Mouse (Mus musculus) forebrain, postnatal 0 days (tissue): ENCODE data around the gene Fam43b. TPM values are rescaled to one million over a fixed set of nuclear protein-coding genes. Genes with fewer than 3 reads are reported as not detected.

Experiments used
- ATAC-seq: fragments of 200-750 bp; cut with Nextera tagmentation; 2 replicates; pipeline ENCODE4 v1.8.0; 2017; ENCODE audit warnings: mild to moderate bottlenecking, moderate library complexity
- DNase-seq: peaks from one replicate; pipeline ENCODE4 v3.0.0-alpha.2; 2015
- H3K27ac ChIP-seq: fragments of 300-500 bp; sonication (generic); 2 replicates; pipeline ENCODE4 v1.5.1; 2014; ENCODE audit warnings: low read depth, mild to moderate bottlenecking, antibody characterized with exemption, low read length, moderate library complexity, mixed read lengths
- H3K27me3 ChIP-seq: fragments of 300-500 bp; sonication (generic); 2 replicates; pipeline ENCODE4 v1.6.1; 2014; ENCODE audit warnings: mild to moderate bottlenecking, low read length, mixed read lengths; ENCODE audit not compliant: insufficient read depth
- H3K36me3 ChIP-seq: fragments of 300-500 bp; sonication (generic); 2 replicates; pipeline ENCODE4 v1.6.1; 2014; ENCODE audit warnings: mild to moderate bottlenecking, moderate library complexity; ENCODE audit not compliant: insufficient read depth
- H3K4me1 ChIP-seq: fragments of 300-500 bp; sonication (generic); 2 replicates; pipeline ENCODE4 v1.6.1; 2014; ENCODE audit warnings: antibody characterized with exemption; ENCODE audit not compliant: insufficient read depth
- H3K4me2 ChIP-seq: fragments of 300-500 bp; sonication (generic); 2 replicates; pipeline ENCODE4 v1.6.1; 2014; ENCODE audit warnings: low read depth, mild to moderate bottlenecking, moderate library complexity
- H3K4me3 ChIP-seq: fragments of 300-500 bp; sonication (generic); 2 replicates; pipeline ENCODE4 v1.5.1; 2014; ENCODE audit warnings: low read depth, low read length, mixed read lengths
- H3K9ac ChIP-seq: fragments of 300-500 bp; sonication (generic); 2 replicates; pipeline ENCODE4 v1.6.1; 2014; ENCODE audit warnings: mild to moderate bottlenecking
- H3K9me3 ChIP-seq: fragments of 300-500 bp; sonication (generic); 2 replicates; pipeline ENCODE4 v1.6.1; 2016; ENCODE audit warnings: low read length
- CTCF ChIP-seq: sonication (generic); IDR thresholded peaks from 2 replicates; pipeline ENCODE4 v1.5.1; 2016; ENCODE audit warnings: antibody characterized with exemption, control low read depth, low read depth
- WGBS: fragments of 180-500 bp; shearing (Covaris S2); extraction: QIAGEN DNeasy Blood & Tissue Kit; methylation state at CpG from one replicate; pipeline ENCODE4 v1.1.7; 2014; 5-methylcytosine and 5-hydroxymethylcytosine counted together
- polyA plus RNA-seq: library from polyadenylated mRNA; unstranded; fragments of >200 nt; fragmentation: Nextera tagmentation; extraction: Ambion mirVana; gene quantifications from 2 replicates; pipeline ENCODE4 v1.2.1, GENCODE M21; 2015
- total RNA-seq: library from RNA; depleted of rRNA; stranded (reverse); fragments of >200 nt; gene quantifications from 2 replicates; pipeline ENCODE4 v1.2.3, GENCODE M21; 2014; rRNA removed

Gene Fam43b
- total and polyA plus RNA-seq, 2 experiments from 2014 or later: 14.7 to 22.6 TPM

DNA sequence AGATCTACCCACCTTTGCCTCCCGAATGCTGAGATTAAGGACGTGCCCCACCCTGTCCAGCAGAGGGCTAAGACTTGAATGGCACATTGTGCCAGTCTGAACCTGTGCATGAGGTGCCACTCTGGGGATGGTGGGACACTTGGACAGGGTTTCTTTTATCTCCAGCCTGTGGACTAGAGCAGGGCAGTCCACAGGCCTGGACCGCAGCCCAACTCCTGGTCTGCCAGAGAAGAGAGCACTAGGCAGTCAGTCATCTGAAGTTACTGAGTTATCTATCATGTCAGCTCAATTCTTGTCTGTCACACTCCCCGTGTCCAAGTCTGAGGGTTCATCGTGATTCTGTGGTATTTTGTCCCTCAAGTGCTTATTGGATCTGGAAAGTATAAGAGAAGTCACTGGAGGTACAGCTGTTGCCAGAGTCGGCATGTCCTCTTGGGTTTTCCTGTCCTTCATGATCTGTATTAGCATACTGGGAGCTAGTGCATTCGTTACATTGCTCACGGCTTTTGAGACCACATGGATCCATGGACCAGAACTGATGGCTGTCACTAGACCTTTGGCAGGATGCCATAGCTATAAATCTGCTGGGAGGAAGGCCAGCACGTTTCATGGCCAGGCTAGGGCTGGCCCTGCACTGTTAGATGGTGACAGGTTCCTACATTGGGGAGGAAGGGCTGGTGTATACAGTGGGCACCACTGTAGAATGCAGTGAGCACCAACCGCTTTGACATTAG lies 42.7 kb downstream of the Fam43b start:
- TF ChIP-seq CTCF: no peak
- no peak overlapping the region for H3K9ac ChIP-seq
- WGBS: 72% methylated on average over 10 of the region's 10 CpGs
- H3K4me3 ChIP-seq: no peak overlapping the region
- no peak overlapping the region for H3K4me2 ChIP-seq
- H3K9me3 ChIP-seq: 0 out of 2 replicates have a peak, but pooled peaks cover 6% of the 10 kb centered on the region
- H3K27me3 ChIP-seq: no peaks in the 10 kb centered on the region
- no peaks in the 10 kb centered on the region for H3K36me3 ChIP-seq
- H3K27ac ChIP-seq: no peak overlapping the region
- ATAC-seq: no peak
- DNase-seq: no peak
- no peaks in the 10 kb centered on the region for H3K4me1 ChIP-seq

DNA sequence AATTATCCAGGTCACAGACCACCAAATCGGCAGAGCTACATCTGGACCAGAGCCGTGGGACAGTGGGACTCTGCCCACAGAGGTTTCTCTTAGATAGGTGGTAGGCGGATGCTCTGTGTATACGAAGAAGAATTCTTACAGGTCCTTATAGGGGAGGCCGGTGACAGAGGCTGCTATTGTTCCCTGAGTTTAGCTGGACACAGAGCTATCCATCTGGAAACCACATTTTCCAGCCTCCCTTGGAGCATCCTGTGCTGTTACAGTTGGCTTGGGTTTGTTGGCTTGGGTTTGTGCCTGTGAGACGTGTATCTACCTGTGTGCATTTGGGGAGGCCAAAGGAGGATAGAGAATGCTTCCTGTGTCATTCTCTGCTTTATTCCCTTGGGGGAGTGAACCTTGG lies 43.6 kb downstream of the Fam43b start:
- Histone ChIP-seq H3K9ac (no peak overlapping the region), H3K27me3 (no peaks in the 10 kb centered on the region), H3K4me2 (no peak overlapping the region), H3K36me3 (no peaks in the 10 kb centered on the region), H3K9me3 (0 out of 2 replicates have a peak, but pooled peaks cover 6% of the 10 kb centered on the region), H3K4me1 (no peaks in the 10 kb centered on the region), H3K27ac (no peak overlapping the region), H3K4me3 (no peak overlapping the region)
- no peak for ATAC-seq
- TF ChIP-seq CTCF: no peak
- 85% methylated on average over 6 of the region's 6 CpGs for WGBS
- DNase-seq: no peak

DNA sequence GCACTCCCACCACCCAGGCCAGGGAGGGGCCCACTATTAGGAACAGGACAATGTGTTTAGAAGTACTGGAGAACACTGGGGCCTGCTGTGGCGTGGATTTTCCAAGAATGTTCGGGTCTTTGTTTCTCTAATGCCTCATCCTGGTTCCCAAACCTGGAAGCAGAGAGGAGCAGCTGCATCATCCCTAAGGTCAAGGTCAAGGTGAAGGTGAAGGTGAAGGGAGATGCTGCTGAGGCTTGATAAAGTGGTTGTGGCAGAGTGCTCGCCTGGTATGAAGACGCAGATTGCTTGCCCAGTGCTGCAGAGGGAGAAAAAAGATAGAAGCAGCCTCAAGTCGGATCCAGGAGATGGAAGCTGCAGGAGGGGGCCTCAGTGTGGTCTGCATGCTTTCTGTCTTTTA lies 44.5 kb downstream of the Fam43b start:
- 86% methylated on average over 5 of the region's 5 CpGs for WGBS
- no peaks in the 10 kb centered on the region for H3K27me3 ChIP-seq
- no peak overlapping the region for H3K9ac ChIP-seq
- no peak for DNase-seq
- no peak overlapping the region for H3K27ac ChIP-seq
- no peak overlapping the region for H3K4me3 ChIP-seq
- H3K36me3 ChIP-seq: no peaks in the 10 kb centered on the region
- 0 out of 2 replicates have a peak, but pooled peaks cover 6% of the 10 kb centered on the region for H3K9me3 ChIP-seq
- H3K4me1 ChIP-seq: no peaks in the 10 kb centered on the region
- no peak for TF ChIP-seq CTCF
- no peak for ATAC-seq
- no peak overlapping the region for H3K4me2 ChIP-seq

DNA sequence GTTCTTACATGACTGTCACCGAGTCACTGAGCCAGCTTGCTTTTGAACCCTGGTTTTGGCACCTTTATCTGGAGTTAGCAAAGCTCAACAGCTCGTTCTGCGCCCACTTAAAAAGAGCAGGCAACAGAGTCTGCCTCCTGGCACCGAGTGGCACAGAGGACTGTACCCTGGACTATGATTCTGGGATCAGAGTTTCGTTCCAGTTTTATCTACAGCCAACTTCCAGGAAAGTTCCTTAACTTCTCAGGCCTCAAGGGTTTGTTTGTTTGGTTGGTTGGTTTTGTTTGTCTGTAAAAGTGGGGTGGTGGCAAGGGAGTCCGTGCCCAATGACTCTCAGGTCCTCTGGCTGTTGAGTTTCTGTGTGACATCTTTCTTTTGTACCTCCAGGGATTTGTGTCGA lies 47.6 kb downstream of the Fam43b start:
- Histone ChIP-seq H3K27me3 (no peaks in the 10 kb centered on the region), H3K27ac (no peak overlapping the region), H3K4me1 (no peaks in the 10 kb centered on the region), H3K4me2 (no peak overlapping the region), H3K9ac (no peak overlapping the region), H3K4me3 (no peak overlapping the region), H3K9me3 (0 out of 2 replicates have a peak, but pooled peaks cover 6% of the 10 kb centered on the region), H3K36me3 (no peaks in the 10 kb centered on the region)
- TF ChIP-seq CTCF: no peak
- WGBS: 65% methylated on average over 7 of the region's 7 CpGs
- ATAC-seq (no peak), DNase-seq (no peak)

DNA sequence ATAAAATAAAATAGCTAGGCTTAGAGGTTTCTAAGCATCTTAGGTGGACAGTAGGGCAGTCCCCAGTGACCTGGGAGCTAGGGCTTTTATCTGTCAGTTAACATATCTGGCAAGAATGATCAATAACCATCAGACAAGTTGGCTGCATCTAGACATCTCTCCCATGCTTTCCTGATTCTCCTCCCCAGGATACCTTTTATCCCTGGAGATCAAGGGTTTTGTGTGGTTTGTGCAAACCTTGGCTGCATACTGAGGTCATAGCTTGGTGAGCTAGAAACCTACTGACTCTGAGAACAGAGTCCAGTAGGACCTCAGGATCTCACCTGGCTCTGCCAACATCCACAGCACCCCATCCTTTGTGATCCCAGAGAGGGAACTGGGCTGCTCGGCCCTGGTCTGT lies 49.0 kb downstream of the Fam43b start:
- WGBS: 35% methylated on average over 1 of the region's 1 CpGs
- no peaks in the 10 kb centered on the region for H3K27me3 ChIP-seq
- no peak for TF ChIP-seq CTCF
- no peak overlapping the region for H3K4me3 ChIP-seq
- no peaks in the 10 kb centered on the region for H3K36me3 ChIP-seq
- 0 out of 2 replicates have a peak, but pooled peaks cover 6% of the 10 kb centered on the region for H3K9me3 ChIP-seq
- H3K4me2 ChIP-seq: no peak overlapping the region
- DNase-seq (no peak), ATAC-seq (no peak)
- no peak overlapping the region for H3K9ac ChIP-seq
- no peak overlapping the region for H3K27ac ChIP-seq
- H3K4me1 ChIP-seq: no peaks in the 10 kb centered on the region

DNA sequence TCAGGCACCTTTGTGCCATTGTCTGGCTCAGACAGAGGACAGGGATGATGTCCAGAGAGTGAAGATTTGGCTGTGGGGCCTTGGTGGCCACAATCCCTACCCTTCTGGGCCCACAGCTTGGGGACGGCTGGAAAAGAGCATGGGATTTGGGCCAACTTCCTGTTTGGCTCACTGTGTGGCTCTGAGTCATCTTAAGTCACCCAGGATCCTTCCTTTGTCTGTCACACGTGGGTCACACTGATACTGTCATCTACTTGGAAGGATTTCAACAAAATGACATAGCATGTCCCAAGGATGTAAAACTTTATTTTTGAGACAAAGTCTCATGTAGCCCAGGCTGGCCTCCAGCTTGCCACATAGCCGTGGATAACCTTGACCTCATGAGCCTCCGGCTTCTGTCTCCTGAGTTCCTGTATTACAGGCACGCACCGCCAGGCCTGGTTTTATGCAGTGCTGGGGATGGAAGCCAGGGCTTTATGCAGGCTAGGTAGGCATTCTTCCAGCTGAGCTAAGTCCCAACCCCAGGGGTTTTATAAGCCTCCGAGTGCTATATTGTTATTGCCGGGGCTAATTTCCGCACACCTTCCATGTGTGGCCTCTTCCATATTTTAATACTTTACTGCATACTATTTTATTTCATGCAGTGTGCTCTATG lies 51.3 kb downstream of the Fam43b start:
- H3K9me3 ChIP-seq: no peaks in the 10 kb centered on the region
- no peak overlapping the region for H3K9ac ChIP-seq
- DNase-seq (no peak), ATAC-seq (no peak)
- WGBS: 55% methylated on average over 9 of the region's 9 CpGs
- H3K27me3 ChIP-seq: no peaks in the 10 kb centered on the region
- H3K36me3 ChIP-seq: no peaks in the 10 kb centered on the region
- no peak overlapping the region for H3K27ac ChIP-seq
- TF ChIP-seq CTCF: no peak
- no peak overlapping the region for H3K4me2 ChIP-seq
- H3K4me3 ChIP-seq: no peak overlapping the region
- H3K4me1 ChIP-seq: no peaks in the 10 kb centered on the region

Other genes starting within 250 kb of the Fam43b start
- 186 and 209 TPM in 2 replicates for gene Hp1bp3, start 180.2 kb downstream of the Fam43b start, total RNA-seq
- gene Hp1bp3, start 180.2 kb downstream of the Fam43b start, polyA plus RNA-seq: 209 and 217 TPM in 2 replicates
- gene Sh2d5, start 146.1 kb downstream of the Fam43b start, total RNA-seq: 17.8 and 18.2 TPM in 2 replicates
- gene Sh2d5, start 146.1 kb downstream of the Fam43b start, polyA plus RNA-seq: 10.8 and 13.8 TPM in 2 replicates
- gene Kif17, start 146.1 kb downstream of the Fam43b start, total RNA-seq: 2.3 and 4.0 TPM in 2 replicates
- gene Kif17, start 146.1 kb downstream of the Fam43b start, polyA plus RNA-seq: 2.6 and 4.2 TPM in 2 replicates
- 160 and 184 TPM in 2 replicates for gene Ddost, start 91.8 kb downstream of the Fam43b start, total RNA-seq
- 181 and 212 TPM in 2 replicates for gene Ddost, start 91.8 kb downstream of the Fam43b start, polyA plus RNA-seq
- gene Pink1, start 70.2 kb downstream of the Fam43b start, total RNA-seq: 224 and 230 TPM in 2 replicates
- 152 TPM in 2 replicates for gene Pink1, start 70.2 kb downstream of the Fam43b start, polyA plus RNA-seq
- gene Cda, start 28.5 kb downstream of the Fam43b start, total RNA-seq: 3.6 TPM in 2 replicates
- 3.2 and 4.9 TPM in 2 replicates for gene Cda, start 28.5 kb downstream of the Fam43b start, polyA plus RNA-seq
- gene Mul1, start 38.1 kb upstream of the Fam43b start, total RNA-seq: 30.1 and 32.4 TPM in 2 replicates
- gene Mul1, start 38.1 kb upstream of the Fam43b start, polyA plus RNA-seq: 13.5 and 19.4 TPM in 2 replicates
- gene Camk2n1, start 57.8 kb upstream of the Fam43b start, total RNA-seq: 45.9 and 48.3 TPM in 2 replicates
- gene Camk2n1, start 57.8 kb upstream of the Fam43b start, polyA plus RNA-seq: 17.1 and 21.4 TPM in 2 replicates
- 4.0 and 9.2 TPM in 2 replicates for gene Vwa5b1, start 239.4 kb upstream of the Fam43b start, total RNA-seq
- 0.65 and 1.5 TPM in 2 replicates for gene Vwa5b1, start 239.4 kb upstream of the Fam43b start, polyA plus RNA-seq